Mouse (Mus musculus) layer of hippocampus, postnatal 25 days (tissue): ENCODE results near the gene Mylip. TPM values are rescaled to one million over a fixed set of nuclear protein-coding genes. Genes with fewer than 3 reads are reported as not detected.
A peak's percentile ranks its signal among the peaks of the same experiment; 100 is the strongest.

Experiments
- DNase-seq, 2 experiments: peaks; one replicate each; pipeline ENCODE4 v3.0.0; 2022; ENCODE audit warnings: mixed read lengths in 2 of 2, low spot score in 1 of 2; ENCODE audit errors: extremely low spot score in 1 of 2
- total RNA-seq, 2 experiments: library from RNA; stranded (reverse); gene quantifications; 2 replicates each; pipeline ENCODE4 v1.2.3; 2021

Gene Mylip
- 10 to 100 TPM; 19.6 to 28.4 TPM for total RNA-seq

DNA sequence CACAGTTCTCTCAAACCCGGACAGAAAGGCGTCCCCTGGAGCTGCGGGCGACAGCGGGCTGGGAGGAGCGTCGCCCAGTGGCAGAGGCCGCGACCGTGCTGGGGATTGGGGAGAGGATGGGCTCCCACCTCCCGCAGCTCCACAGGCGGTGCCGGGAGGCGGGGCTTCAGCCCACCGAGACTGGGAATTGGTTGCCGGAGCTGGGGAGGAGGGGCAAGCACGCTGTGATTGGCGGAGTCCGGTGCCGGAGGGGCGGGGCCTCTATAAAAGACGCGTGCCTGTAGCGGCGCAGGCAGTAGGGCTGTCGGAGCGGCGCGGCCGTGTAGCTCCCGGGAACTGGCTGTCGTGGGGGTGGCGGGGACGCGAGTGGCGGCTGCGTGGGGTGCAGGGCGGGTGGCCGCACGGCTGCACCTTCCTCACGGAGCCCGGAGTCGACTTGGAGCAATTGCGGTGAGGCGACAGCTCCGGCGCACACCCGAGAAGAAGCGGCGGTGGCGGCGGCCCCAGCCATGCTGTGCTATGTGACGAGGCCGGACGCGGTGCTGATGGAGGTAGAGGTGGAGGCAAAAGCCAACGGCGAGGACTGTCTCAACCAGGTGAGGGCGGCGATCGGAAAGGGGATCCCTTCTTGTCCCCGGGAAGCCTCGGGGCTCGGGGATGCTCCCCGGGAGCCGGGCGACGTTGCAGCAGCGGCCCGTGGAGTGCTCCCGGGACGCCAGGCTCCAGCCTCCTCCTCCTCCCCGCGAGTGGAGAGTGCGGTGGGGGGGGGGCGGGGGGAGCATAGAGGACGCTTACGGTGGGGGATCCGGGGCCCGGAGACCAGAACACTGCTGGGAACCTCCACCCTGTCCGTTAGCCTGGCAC lies at the start of gene Mylip:
TSS of gene Mylip (plus strand) at position 295 of the 864 bp plus-strand sequence.
- peak; percentile 95 to 97 for DNase-seq

DNA sequence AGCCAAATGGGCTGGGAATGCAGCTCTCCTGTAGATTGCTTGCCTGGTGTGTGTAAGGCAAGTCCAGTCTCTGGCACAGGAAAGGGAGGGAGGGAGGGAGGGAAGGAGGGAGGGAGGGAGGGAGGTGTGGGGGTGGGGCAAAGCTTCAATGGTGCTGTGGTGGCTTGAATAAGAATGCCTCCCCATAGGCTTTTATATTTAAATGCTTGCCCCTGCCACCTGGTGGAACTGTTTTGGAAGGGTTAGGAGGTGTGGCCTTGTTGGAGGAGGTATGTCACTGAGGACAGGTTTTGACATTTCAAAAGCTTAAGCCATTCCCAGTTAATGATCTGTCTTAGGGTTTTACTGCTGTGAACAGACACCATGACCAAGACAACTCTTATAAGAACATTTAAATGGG lies 47.6 kb upstream of the Mylip start:
- no peak for DNase-seq

GRCm38 (mm10) chr13:45343541-45343940 lies 46.0 kb upstream of the Mylip start:
- no peak for DNase-seq

DNA sequence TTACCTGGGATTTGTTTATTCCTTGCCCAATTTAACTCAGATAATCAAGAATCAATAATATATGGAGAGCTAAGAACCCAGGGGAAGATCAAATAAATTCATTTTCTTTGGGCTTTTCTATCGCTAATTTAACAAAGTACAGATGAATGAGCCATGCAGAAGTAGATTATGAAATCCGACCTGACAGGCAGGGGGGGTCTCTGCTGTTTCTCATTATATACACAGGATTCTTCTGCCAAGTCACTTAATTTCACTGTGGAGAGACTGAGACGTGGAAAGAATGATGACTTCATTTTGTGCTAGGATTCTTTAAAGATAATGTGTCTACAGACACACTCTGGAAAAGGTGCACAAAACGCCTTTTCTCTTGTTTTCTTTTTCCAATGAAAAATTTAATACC lies 45.6 kb upstream of the Mylip start:
- no peak for DNase-seq

GRCm38 (mm10) chr13:45345471-45346159 lies 43.9 kb upstream of the Mylip start:
- DNase-seq, result peak in 1 of 2 experiments; percentile 17

- no peak for DNase-seq
Measured at GRCm38 (mm10) chr13:45351483-45351882, 38.1 kb upstream of the Mylip start.

- DNase-seq, result no peak
Measured at GRCm38 (mm10) chr13:45354824-45355223, 34.7 kb upstream of the Mylip start.

- no peak for DNase-seq
Measured at GRCm38 (mm10) chr13:45358208-45358607, 31.3 kb upstream of the Mylip start.

DNA sequence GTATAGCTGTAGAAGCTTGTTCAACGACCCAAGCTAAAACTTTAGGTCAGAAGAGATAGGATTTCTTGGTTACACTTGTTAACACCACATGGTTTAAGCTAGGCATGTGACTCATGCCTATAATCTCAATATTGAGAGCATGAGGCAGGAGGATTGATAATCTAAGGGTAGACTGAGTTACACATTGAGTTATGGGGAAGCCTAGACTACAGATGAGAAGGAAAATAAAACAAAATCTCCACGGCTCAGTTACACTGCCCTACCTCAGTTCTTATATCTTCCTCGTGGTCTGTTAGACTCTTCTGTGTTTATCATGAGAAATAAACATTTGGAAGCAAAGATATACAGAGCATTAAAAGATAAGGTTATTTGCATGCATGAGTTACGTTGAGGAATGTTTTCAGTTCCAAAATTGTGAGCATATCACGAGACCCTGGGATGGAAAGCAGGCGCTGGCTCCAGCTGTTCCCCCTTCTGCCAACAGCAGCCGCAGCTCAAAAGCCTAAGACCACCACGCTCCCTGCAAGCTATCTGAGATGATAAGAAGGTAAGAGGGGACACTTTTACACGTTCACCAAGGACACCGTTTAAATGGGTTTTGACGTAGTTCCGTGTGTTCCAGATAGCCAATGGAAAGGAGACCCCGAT lies 30.7 kb upstream of the Mylip start:
- no peak for DNase-seq

- no peak for DNase-seq
Measured at GRCm38 (mm10) chr13:45365788-45366187, 23.8 kb upstream of the Mylip start.

DNA sequence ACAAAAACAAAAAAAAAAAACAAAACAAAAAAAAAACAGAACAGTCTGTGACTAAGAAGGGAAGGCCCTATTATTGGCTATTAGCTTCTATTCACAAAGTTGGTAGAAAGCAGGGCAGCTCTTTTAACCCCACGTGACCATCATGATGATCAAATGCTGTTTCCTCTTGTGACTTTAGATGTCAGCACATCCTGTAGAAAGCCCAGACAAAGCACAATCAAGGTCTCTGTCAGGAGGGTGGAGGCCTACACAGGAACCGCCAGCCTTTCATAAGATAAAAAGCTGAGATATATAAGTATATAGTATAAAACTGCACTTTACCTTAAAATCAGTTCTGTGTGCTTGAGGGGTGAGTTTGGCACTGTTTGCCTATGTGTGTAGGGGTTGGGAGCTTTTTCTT lies 17.9 kb upstream of the Mylip start:
- no peak for DNase-seq

- no peak for DNase-seq
Measured at GRCm38 (mm10) chr13:45372456-45372855, 17.1 kb upstream of the Mylip start.

GRCm38 (mm10) chr13:45374846-45375245 lies 14.7 kb upstream of the Mylip start:
- DNase-seq, result no peak

- DNase-seq, result no peak
Measured at GRCm38 (mm10) chr13:45382208-45382607, 7.3 kb upstream of the Mylip start.

GRCm38 (mm10) chr13:45384636-45385035 lies 4.9 kb upstream of the Mylip start:
- DNase-seq, result no peak

DNA sequence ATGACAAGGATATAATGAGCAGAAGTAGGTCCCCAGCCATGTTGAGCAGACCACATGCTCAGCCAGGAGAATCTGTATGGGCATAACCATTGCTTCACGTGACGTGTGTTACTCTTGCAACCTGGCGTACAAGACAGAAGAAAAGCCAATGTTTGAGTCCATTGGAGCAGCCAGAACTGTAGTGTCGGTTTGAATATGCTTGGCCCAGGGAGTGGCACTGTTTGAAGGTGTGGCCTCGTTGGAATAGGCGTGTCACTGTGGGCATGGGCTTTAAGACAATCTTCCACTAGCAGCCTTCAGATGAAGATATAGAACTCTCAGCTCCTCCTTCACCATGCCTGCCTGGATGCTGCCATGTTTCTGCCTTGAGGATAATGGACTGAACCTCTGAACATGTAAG lies 4.0 kb upstream of the Mylip start:
- no peak for DNase-seq

GRCm38 (mm10) chr13:45386253-45386652 lies 3.3 kb upstream of the Mylip start:
- DNase-seq, result no peak

DNA sequence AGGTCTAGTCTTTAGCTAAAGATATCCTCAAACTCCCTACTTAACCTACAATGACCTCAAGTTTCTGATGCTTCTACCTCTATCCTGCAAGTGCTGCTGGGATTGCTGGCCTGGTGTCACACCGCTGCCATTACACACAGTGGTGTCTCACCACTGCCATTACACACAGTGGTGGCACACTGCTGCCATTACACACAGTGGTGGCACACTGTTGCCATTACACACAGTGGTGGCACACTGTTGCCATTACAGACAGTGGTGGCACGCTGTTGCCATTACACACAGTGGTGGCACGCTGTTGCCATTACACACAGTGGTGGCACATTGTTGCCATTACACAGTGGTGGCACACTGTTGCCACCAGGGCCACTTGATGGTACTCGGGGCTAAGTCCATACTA lies 2.3 kb upstream of the Mylip start:
- DNase-seq, result no peak

- DNase-seq, result no peak
Measured at GRCm38 (mm10) chr13:45388254-45388805, 1.2 kb upstream of the Mylip start.

DNA sequence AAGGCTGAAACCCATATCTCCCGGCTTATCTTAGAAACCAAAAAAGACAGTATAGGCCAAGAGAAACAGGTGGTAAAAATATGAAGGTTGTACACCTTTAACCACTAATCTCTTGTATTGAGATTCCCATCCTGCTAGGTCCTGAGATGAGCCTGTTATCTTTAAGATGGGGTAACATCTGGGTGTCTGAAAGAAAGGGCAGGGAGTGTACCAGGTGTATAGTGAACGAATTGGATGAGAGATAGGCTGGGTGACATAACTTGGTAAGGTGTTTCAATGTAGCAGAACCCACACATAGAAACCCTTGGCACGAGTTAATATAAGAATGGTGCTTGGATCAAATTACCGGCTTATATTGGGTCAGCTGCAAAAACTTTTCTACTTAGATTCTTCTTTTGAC lies 653 bp upstream of the Mylip start:
- no peak for DNase-seq
